Mouse (Mus musculus) cerebellum, adult 2 months (tissue): Measurements from ENCODE around the gene Igfn1. TPM values are rescaled to one million over a fixed set of nuclear protein-coding genes. Genes with fewer than 3 reads are reported as not detected.

Experiments used
- DNase-seq, 2 experiments: peaks; one replicate each; pipeline ENCODE4 v3.0.0; 2021
- H3K27ac ChIP-seq: fragments of 200-500 bp; 2 replicates; pipeline ENCODE4 v1.5.1; 2012; ENCODE audit warnings: low read length, control low read depth, inconsistent platforms; ENCODE audit not compliant: insufficient read depth
- H3K27me3 ChIP-seq: fragments of 200-500 bp; 2 replicates; pipeline ENCODE4 v1.6.1; 2012; ENCODE audit warnings: inconsistent platforms, mild to moderate bottlenecking, low read length, moderate library complexity; ENCODE audit not compliant: control insufficient read depth, insufficient read depth
- H3K4me1 ChIP-seq: fragments of 200-500 bp; 2 replicates; pipeline ENCODE4 v1.6.1; 2011; ENCODE audit warnings: low read length; ENCODE audit not compliant: control insufficient read depth, insufficient read depth
- H3K4me3 ChIP-seq: fragments of 200-500 bp; replicated peaks from 2 replicates; pipeline ENCODE3; 2011; ENCODE audit warnings: mild to moderate bottlenecking, low read depth, low read length, control low read depth; ENCODE audit not compliant: insufficient read depth
- CTCF ChIP-seq: fragments of 200-500 bp; IDR thresholded peaks from 2 replicates; pipeline ENCODE4 v1.5.1; 2011; ENCODE audit warnings: low read depth, mild to moderate bottlenecking, control low read depth, low read length, moderate library complexity, borderline replicate concordance; ENCODE audit not compliant: insufficient read depth
- POLR2A ChIP-seq: fragments of 200-500 bp; IDR thresholded peaks from 2 replicates; pipeline ENCODE4 v1.6.1; 2011; ENCODE audit warnings: low read length, control low read depth, borderline replicate concordance; ENCODE audit not compliant: insufficient read depth
- WGBS: fragments of 180-500 bp; shearing (Covaris S2); methylation state at CpG from one replicate; pipeline ENCODE4 v1.1.7; 2018; 5-methylcytosine and 5-hydroxymethylcytosine counted together
- polyA plus RNA-seq: library from polyadenylated mRNA; depleted of rRNA; stranded (reverse); fragments of >200 nt; gene quantifications from 2 replicates; pipeline ENCODE4 v1.2.3, GENCODE M21; 2012; rRNA removed

The Igfn1 gene
- 0.33 and 0.65 TPM in 2 replicates for polyA plus RNA-seq

- H3K27me3 ChIP-seq: no peaks in the 10 kb centered on the region
- H3K27ac ChIP-seq: no peak within 1 kb of the TSS
- no peak for DNase-seq
- H3K4me1 ChIP-seq: peaks cover 3% of the 10 kb centered on the region; the same call in 1 of the 2 replicates
- TF ChIP-seq POLR2A (no peak), CTCF (no peak)
- H3K4me3 ChIP-seq: no peak within 1 kb of the TSS
- WGBS: 94% methylated on average over 3 of the region's 3 CpGs
These were observed at the start of gene Igfn1 for GRCm38 (mm10) chr1:136006292-136006748. Gene Igfn1, minus strand, starts transcription at chr1:136006342.

- no peak for DNase-seq
- no peaks in the 10 kb centered on the region for H3K27me3 ChIP-seq
- no peak for TF ChIP-seq POLR2A
- WGBS: 77% methylated on average over 3 of the region's 3 CpGs
- peaks cover 10% of the 10 kb centered on the region for H3K4me1 ChIP-seq
- no peak overlapping the region for H3K4me3 ChIP-seq
- no peak overlapping the region for H3K27ac ChIP-seq
These were observed 49.6 kb upstream of the Igfn1 start for GRCm38 (mm10) chr1:136055771-136056170.

GRCm38 (mm10) chr1:136052547-136052946 lies 46.4 kb upstream of the Igfn1 start, which contains the start of gene Cacna1s:
Gene Cacna1s, plus strand, starts transcription at chr1:136052750.
- Histone ChIP-seq H3K4me3 (no peak within 1 kb of the TSS), H3K4me1 (no peaks in the 10 kb centered on the region; the same call in 1 of the 2 replicates), H3K27ac (no peak within 1 kb of the TSS), H3K27me3 (no peaks in the 10 kb centered on the region)
- no peak for DNase-seq
- TF ChIP-seq CTCF: no peak
- no peak for TF ChIP-seq POLR2A
- WGBS: 48% methylated on average over 11 of the region's 11 CpGs

- TF ChIP-seq POLR2A (no peak), CTCF (peak; percentile 85)
- peak; percentile 68 to 77 for DNase-seq
- no peaks in the 10 kb centered on the region; the same call in 1 of the 2 replicates for H3K4me1 ChIP-seq
- no peak overlapping the region for H3K27ac ChIP-seq
- H3K4me3 ChIP-seq: no peak overlapping the region
- WGBS: 2% methylated on average over 6 of the region's 6 CpGs
- no peaks in the 10 kb centered on the region for H3K27me3 ChIP-seq
These were observed 45.3 kb upstream of the Igfn1 start for GRCm38 (mm10) chr1:136051465-136051864.

- Histone ChIP-seq H3K4me1 (no peaks in the 10 kb centered on the region; the same call in 1 of the 2 replicates), H3K4me3 (no peak overlapping the region), H3K27ac (no peak overlapping the region), H3K27me3 (no peaks in the 10 kb centered on the region)
- TF ChIP-seq CTCF: no peak
- TF ChIP-seq POLR2A: no peak
- WGBS: 4% methylated on average over 36 of the region's 36 CpGs
- peak in 1 of 2 experiments; percentile 17 for DNase-seq
These were observed 44.8 kb upstream of the Igfn1 start for GRCm38 (mm10) chr1:136051013-136051315.

GRCm38 (mm10) chr1:136050312-136051012 lies 44.3 kb upstream of the Igfn1 start, which contains the start of gene Ascl5:
Gene Ascl5, plus strand, starts transcription at chr1:136050804.
- peak; percentile 16 to 28 for DNase-seq
- Histone ChIP-seq H3K27ac (no peak within 1 kb of the TSS), H3K4me3 (no peak within 1 kb of the TSS), H3K27me3 (no peaks in the 10 kb centered on the region), H3K4me1 (no peaks in the 10 kb centered on the region; the same call in 1 of the 2 replicates)
- 38% methylated on average over 29 of the region's 29 CpGs for WGBS
- no peak for TF ChIP-seq POLR2A
- TF ChIP-seq CTCF: no peak

- H3K27ac ChIP-seq: no peak overlapping the region
- no peak overlapping the region for H3K4me3 ChIP-seq
- no peak for DNase-seq
- TF ChIP-seq CTCF (no peak), POLR2A (no peak)
- no peaks in the 10 kb centered on the region; the same call in 1 of the 2 replicates for H3K4me1 ChIP-seq
- 88% methylated on average over 9 of the region's 9 CpGs for WGBS
- H3K27me3 ChIP-seq: no peaks in the 10 kb centered on the region
These were observed 41.8 kb upstream of the Igfn1 start for GRCm38 (mm10) chr1:136047894-136048293.

GRCm38 (mm10) chr1:136047432-136047831 lies 41.3 kb upstream of the Igfn1 start:
- TF ChIP-seq POLR2A (no peak), CTCF (peak; percentile 55; the same call in 1 of the 2 replicates)
- no peaks in the 10 kb centered on the region for H3K27me3 ChIP-seq
- no peak overlapping the region for H3K27ac ChIP-seq
- peak; percentile 26 to 30 for DNase-seq
- 15% methylated on average over 2 of the region's 2 CpGs for WGBS
- no peaks in the 10 kb centered on the region; the same call in 1 of the 2 replicates for H3K4me1 ChIP-seq
- no peak overlapping the region for H3K4me3 ChIP-seq
